Mouse (Mus musculus) natural killer cell, adult 2 months (primary cell): ENCODE results near the gene Parp3.

Source experiments
- DNase-seq, 2 experiments: peaks; one replicate each; pipeline ENCODE4 v3.0.0; 2022; ENCODE audit warnings: low spot score in 2 of 2

Gene Parp3

GRCm38 (mm10) chr9:106428719-106429220, 48.0 kb downstream of the Parp3 start:
- DNase-seq: peak; percentile 21

GRCm38 (mm10) chr9:106421865-106422160, 54.9 kb downstream of the Parp3 start:
- peak; percentile 75 to 84 for DNase-seq

- DNase-seq: no peak
Observed at GRCm38 (mm10) chr9:106421033-106421864, 55.5 kb downstream of the Parp3 start.

- no peak for DNase-seq
Observed at GRCm38 (mm10) chr9:106420608-106421007, 56.1 kb downstream of the Parp3 start.
